Mouse (Mus musculus): ENCODE measurements at regions not wholly inside any gene's neighbourhood (a gene's known extent, or its start where the extent isn't known, plus 50 kb on each side); places are given as distances from the start of the nearest gene placed in this dataset.

DNA sequence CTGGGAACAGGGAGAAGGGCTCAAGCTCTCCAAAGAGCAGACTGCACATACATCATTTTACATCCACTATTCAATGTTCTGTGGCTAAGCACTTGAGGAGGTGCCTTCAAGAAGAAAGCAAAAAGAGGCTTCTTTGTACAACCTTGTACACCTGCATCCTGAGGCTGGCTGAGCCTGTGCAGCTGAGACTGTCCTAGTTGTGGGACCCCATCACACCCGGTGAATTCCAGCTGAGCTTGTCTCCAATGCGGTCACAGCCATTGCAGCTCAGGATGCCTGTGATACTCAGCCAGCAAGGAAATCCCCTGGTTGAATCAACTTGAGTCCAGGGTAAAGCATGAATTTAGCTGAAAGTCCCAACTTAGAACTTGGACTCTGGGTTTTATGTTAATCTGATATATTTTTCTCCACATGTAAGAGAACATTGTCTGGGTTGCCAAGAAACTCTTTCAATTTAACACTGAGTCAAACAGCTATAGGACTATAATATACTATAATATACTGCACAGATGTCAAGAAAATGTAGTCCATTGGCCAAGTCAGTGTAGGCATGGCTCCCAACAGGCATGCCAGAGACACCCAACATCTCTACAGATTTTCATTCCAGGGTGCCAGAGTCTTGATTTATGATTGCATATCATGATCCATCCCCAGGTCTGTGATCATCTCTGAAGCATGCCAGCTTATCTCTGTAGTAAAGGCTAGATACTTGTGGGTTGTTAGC lies 599.2 kb downstream of the Pard3 start:
- WGBS: 95% methylated on average over 2 of the region's 2 CpGs
- Histone ChIP-seq H3K9me3 (ENCODE audit: control insufficient read depth, low read length) (no peaks in the 10 kb centered on the region), H3K36me3 (ENCODE audit: control insufficient read depth, insufficient read depth, low read length) (no peaks in the 10 kb centered on the region), H3K4me1 (ENCODE audit: control insufficient read depth, insufficient read depth, low read length) (no peaks in the 10 kb centered on the region), H3K27ac (ENCODE audit: low read length) (no peak overlapping the region), H3K27me3 (replicated peaks; ENCODE audit: control insufficient read depth, insufficient read depth, low read length) (no peaks in the 10 kb centered on the region), H3K9ac (ENCODE audit: low read depth, low read length) (no peak overlapping the region), H3K4me3 (ENCODE audit: low read length) (no peak overlapping the region), H3K4me2 (ENCODE audit: low read depth, low read length) (no peak overlapping the region)
- ATAC-seq: no peak

DNA sequence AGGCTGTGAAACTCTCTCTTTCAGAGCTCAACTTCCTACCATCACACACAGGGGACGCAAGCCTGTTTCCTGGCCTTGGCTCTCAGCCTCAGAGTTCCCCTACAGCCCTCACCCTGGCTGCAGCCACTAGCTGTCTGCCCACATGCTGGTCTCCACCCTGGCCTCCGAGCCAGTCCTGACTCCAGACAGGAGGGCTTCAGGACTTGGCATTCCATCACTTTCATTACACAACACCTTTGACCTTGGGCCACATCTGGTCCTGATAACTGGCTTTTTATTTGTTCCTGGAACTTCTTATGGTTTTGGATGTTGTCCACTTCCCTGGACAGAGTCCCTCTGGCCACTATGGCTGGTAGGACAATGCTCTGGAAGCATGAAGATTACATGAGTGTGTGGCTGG lies 602.9 kb downstream of the Pard3 start:
- Histone ChIP-seq H3K4me1 (ENCODE audit: control insufficient read depth, insufficient read depth, low read length) (no peaks in the 10 kb centered on the region), H3K9me3 (ENCODE audit: control insufficient read depth, low read length) (no peaks in the 10 kb centered on the region), H3K27me3 (replicated peaks; ENCODE audit: control insufficient read depth, insufficient read depth, low read length) (no peaks in the 10 kb centered on the region), H3K4me3 (ENCODE audit: low read length) (no peak overlapping the region), H3K27ac (ENCODE audit: low read length) (no peak overlapping the region), H3K9ac (ENCODE audit: low read depth, low read length) (no peak overlapping the region), H3K4me2 (ENCODE audit: low read depth, low read length) (no peak overlapping the region), H3K36me3 (ENCODE audit: control insufficient read depth, insufficient read depth, low read length) (no peaks in the 10 kb centered on the region)
- 59% methylated on average over 2 of the region's 2 CpGs for WGBS
- ATAC-seq: no peak

- H3K9ac ChIP-seq (ENCODE audit: low read depth, low read length): no peak overlapping the region
- H3K4me3 ChIP-seq (ENCODE audit: low read length): no peak overlapping the region
- no peak overlapping the region for H3K27ac ChIP-seq (ENCODE audit: low read length)
- WGBS: 46% methylated on average over 2 of the region's 2 CpGs
- H3K27me3 ChIP-seq (replicated peaks; ENCODE audit: control insufficient read depth, insufficient read depth, low read length): no peaks in the 10 kb centered on the region
- H3K36me3 ChIP-seq (ENCODE audit: control insufficient read depth, insufficient read depth, low read length): no peaks in the 10 kb centered on the region
- H3K4me2 ChIP-seq (ENCODE audit: low read depth, low read length): no peak overlapping the region
- ATAC-seq: no peak
- no peaks in the 10 kb centered on the region for H3K9me3 ChIP-seq (ENCODE audit: control insufficient read depth, low read length)
- H3K4me1 ChIP-seq (ENCODE audit: control insufficient read depth, insufficient read depth, low read length): no peaks in the 10 kb centered on the region
Measured at GRCm38 (mm10) chr8:127668991-127669390, 605.3 kb downstream of the Pard3 start.

- WGBS: 89% methylated on average over 1 of the region's 1 CpGs
- no peak for ATAC-seq
- Histone ChIP-seq H3K4me1 (ENCODE audit: control insufficient read depth, insufficient read depth, low read length) (no peaks in the 10 kb centered on the region), H3K4me3 (ENCODE audit: low read length) (no peak overlapping the region), H3K36me3 (ENCODE audit: control insufficient read depth, insufficient read depth, low read length) (no peaks in the 10 kb centered on the region), H3K9ac (ENCODE audit: low read depth, low read length) (no peak overlapping the region), H3K27me3 (replicated peaks; ENCODE audit: control insufficient read depth, insufficient read depth, low read length) (no peaks in the 10 kb centered on the region), H3K4me2 (ENCODE audit: low read depth, low read length) (no peak overlapping the region), H3K27ac (ENCODE audit: low read length) (no peak overlapping the region), H3K9me3 (ENCODE audit: control insufficient read depth, low read length) (no peaks in the 10 kb centered on the region)
Measured at GRCm38 (mm10) chr8:127674063-127674462, 610.4 kb downstream of the Pard3 start.

GRCm38 (mm10) chr8:127675377-127675776 lies 611.7 kb downstream of the Pard3 start:
- 59% methylated on average over 4 of the region's 4 CpGs for WGBS
- no peaks in the 10 kb centered on the region for H3K9me3 ChIP-seq (ENCODE audit: control insufficient read depth, low read length)
- no peak overlapping the region for H3K4me2 ChIP-seq (ENCODE audit: low read depth, low read length)
- H3K4me1 ChIP-seq (ENCODE audit: control insufficient read depth, insufficient read depth, low read length): no peaks in the 10 kb centered on the region
- no peak for ATAC-seq
- H3K27ac ChIP-seq (ENCODE audit: low read length): no peak overlapping the region
- H3K36me3 ChIP-seq (ENCODE audit: control insufficient read depth, insufficient read depth, low read length): no peaks in the 10 kb centered on the region
- no peaks in the 10 kb centered on the region for H3K27me3 ChIP-seq (replicated peaks; ENCODE audit: control insufficient read depth, insufficient read depth, low read length)
- H3K9ac ChIP-seq (ENCODE audit: low read depth, low read length): no peak overlapping the region
- no peak overlapping the region for H3K4me3 ChIP-seq (ENCODE audit: low read length)

GRCm38 (mm10) chr8:127680205-127680604 lies 616.5 kb downstream of the Pard3 start:
- Histone ChIP-seq H3K4me1 (ENCODE audit: control insufficient read depth, insufficient read depth, low read length) (no peaks in the 10 kb centered on the region), H3K27me3 (replicated peaks; ENCODE audit: control insufficient read depth, insufficient read depth, low read length) (no peaks in the 10 kb centered on the region), H3K36me3 (ENCODE audit: control insufficient read depth, insufficient read depth, low read length) (no peaks in the 10 kb centered on the region), H3K27ac (ENCODE audit: low read length) (no peak overlapping the region), H3K9me3 (ENCODE audit: control insufficient read depth, low read length) (no peaks in the 10 kb centered on the region), H3K4me2 (ENCODE audit: low read depth, low read length) (no peak overlapping the region), H3K4me3 (ENCODE audit: low read length) (no peak overlapping the region), H3K9ac (ENCODE audit: low read depth, low read length) (no peak overlapping the region)
- 70% methylated on average over 3 of the region's 3 CpGs for WGBS
- ATAC-seq: no peak

GRCm38 (mm10) chr8:127684213-127684612 lies 620.5 kb downstream of the Pard3 start:
- Histone ChIP-seq H3K4me1 (ENCODE audit: control insufficient read depth, insufficient read depth, low read length) (no peaks in the 10 kb centered on the region), H3K9ac (ENCODE audit: low read depth, low read length) (no peak overlapping the region), H3K4me3 (ENCODE audit: low read length) (no peak overlapping the region), H3K27ac (ENCODE audit: low read length) (no peak overlapping the region), H3K4me2 (ENCODE audit: low read depth, low read length) (no peak overlapping the region), H3K9me3 (ENCODE audit: control insufficient read depth, low read length) (no peaks in the 10 kb centered on the region), H3K36me3 (ENCODE audit: control insufficient read depth, insufficient read depth, low read length) (no peaks in the 10 kb centered on the region), H3K27me3 (replicated peaks; ENCODE audit: control insufficient read depth, insufficient read depth, low read length) (no peaks in the 10 kb centered on the region)
- WGBS: 53% methylated on average over 5 of the region's 5 CpGs
- no peak for ATAC-seq

DNA sequence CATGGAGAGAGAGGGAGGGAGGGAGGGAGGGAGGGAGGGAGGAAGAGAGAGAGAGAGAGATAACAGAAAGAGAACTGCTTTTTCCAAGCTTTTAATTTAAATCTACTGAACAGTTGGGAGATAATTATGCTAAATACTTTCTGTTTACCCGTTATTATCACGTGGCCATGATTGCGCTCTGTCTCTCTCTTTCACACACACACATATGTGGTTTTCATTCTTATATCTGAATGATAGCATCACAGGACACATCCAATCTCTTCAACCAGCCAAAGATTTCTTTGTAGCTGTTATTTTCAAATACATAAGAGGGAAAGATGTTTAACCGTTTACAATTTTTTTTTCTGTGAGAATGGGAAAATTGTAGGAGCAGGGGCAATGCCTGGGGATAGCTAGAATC lies 627.1 kb downstream of the Pard3 start:
- Histone ChIP-seq H3K27ac (ENCODE audit: low read length) (no peak overlapping the region), H3K4me1 (ENCODE audit: control insufficient read depth, insufficient read depth, low read length) (no peaks in the 10 kb centered on the region), H3K27me3 (replicated peaks; ENCODE audit: control insufficient read depth, insufficient read depth, low read length) (no peaks in the 10 kb centered on the region), H3K9ac (ENCODE audit: low read depth, low read length) (no peak overlapping the region), H3K9me3 (ENCODE audit: control insufficient read depth, low read length) (no peaks in the 10 kb centered on the region), H3K4me3 (ENCODE audit: low read length) (no peak overlapping the region), H3K36me3 (ENCODE audit: control insufficient read depth, insufficient read depth, low read length) (no peaks in the 10 kb centered on the region), H3K4me2 (ENCODE audit: low read depth, low read length) (no peak overlapping the region)
- WGBS: 85% methylated on average over 4 of the region's 4 CpGs
- no peak for ATAC-seq

- Histone ChIP-seq H3K4me2 (ENCODE audit: low read depth, low read length) (no peak overlapping the region), H3K4me1 (ENCODE audit: control insufficient read depth, insufficient read depth, low read length) (no peaks in the 10 kb centered on the region), H3K27ac (ENCODE audit: low read length) (no peak overlapping the region), H3K27me3 (replicated peaks; ENCODE audit: control insufficient read depth, insufficient read depth, low read length) (no peaks in the 10 kb centered on the region), H3K4me3 (ENCODE audit: low read length) (no peak overlapping the region), H3K9me3 (ENCODE audit: control insufficient read depth, low read length) (no peaks in the 10 kb centered on the region), H3K9ac (ENCODE audit: low read depth, low read length) (no peak overlapping the region), H3K36me3 (ENCODE audit: control insufficient read depth, insufficient read depth, low read length) (no peaks in the 10 kb centered on the region)
- 92% methylated on average over 4 of the region's 4 CpGs for WGBS
- ATAC-seq: no peak
Measured at GRCm38 (mm10) chr8:127698404-127698803, 634.7 kb downstream of the Pard3 start.

GRCm38 (mm10) chr8:127704406-127704805 lies 640.7 kb downstream of the Pard3 start:
- no peaks in the 10 kb centered on the region for H3K36me3 ChIP-seq (ENCODE audit: control insufficient read depth, insufficient read depth, low read length)
- 60% methylated on average over 4 of the region's 4 CpGs for WGBS
- no peak overlapping the region for H3K4me2 ChIP-seq (ENCODE audit: low read depth, low read length)
- no peaks in the 10 kb centered on the region for H3K27me3 ChIP-seq (replicated peaks; ENCODE audit: control insufficient read depth, insufficient read depth, low read length)
- ATAC-seq: no peak
- no peaks in the 10 kb centered on the region for H3K9me3 ChIP-seq (ENCODE audit: control insufficient read depth, low read length)
- H3K9ac ChIP-seq (ENCODE audit: low read depth, low read length): no peak overlapping the region
- no peaks in the 10 kb centered on the region for H3K4me1 ChIP-seq (ENCODE audit: control insufficient read depth, insufficient read depth, low read length)
- H3K27ac ChIP-seq (ENCODE audit: low read length): no peak overlapping the region
- no peak overlapping the region for H3K4me3 ChIP-seq (ENCODE audit: low read length)

Data from intestine, embryonic 16.5 days (tissue).